Mouse (Mus musculus) kidney, adult 2 months (tissue): ENCODE data around the gene Cxcr5.

Source experiments
- CTCF ChIP-seq: fragments of 200-500 bp; conservative IDR thresholded peaks from 2 replicates; pipeline ENCODE4 v1.5.1; 2011; ENCODE audit warnings: low read depth, mild to moderate bottlenecking, control low read depth, low read length, moderate library complexity, mixed read lengths; ENCODE audit not compliant: insufficient read depth, insufficient read length
- POLR2A ChIP-seq: fragments of 200-500 bp; IDR thresholded peaks from one replicate; pipeline ENCODE4 v1.6.1; 2011; ENCODE audit warnings: low read depth, low read length, control low read depth

DNA sequence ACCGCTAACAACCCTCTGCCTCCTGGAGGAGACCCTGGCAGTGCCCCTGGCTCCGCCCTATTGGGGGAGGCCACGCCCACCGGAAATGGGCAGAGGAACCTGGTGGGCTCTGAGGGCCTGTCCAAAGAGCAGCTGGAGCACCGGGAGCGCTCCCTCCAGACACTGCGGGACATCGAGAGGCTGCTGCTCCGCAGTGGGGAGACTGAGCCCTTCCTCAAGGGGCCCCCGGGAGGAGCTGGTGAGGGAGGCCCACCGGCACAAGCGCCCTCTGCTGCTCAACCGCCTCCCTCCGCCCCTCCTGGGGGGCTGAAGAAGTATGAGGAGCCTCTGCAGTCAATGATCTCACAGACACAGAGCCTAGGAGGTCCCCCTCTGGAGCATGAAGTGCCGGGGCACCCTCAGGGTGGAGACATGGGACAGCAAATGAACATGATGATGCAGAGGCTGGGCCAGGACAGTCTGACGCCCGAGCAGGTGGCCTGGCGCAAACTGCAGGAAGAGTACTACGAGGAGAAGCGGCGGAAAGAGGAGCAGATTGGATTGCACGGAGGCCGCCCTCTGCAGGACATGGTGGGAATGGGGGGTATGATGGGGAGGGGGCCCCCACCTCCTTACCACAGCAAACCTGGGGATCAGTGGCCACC, 55.7 kb downstream of the Cxcr5 start:
- TF ChIP-seq POLR2A (no peak), CTCF (no peak)
